Mouse (Mus musculus) midbrain, embryonic 13.5 days (tissue): ENCODE measurements around the gene Pcna. TPM values are rescaled to one million over a fixed set of nuclear protein-coding genes. Genes with fewer than 3 reads are reported as not detected.
"Not testable (repeated sequence)": the region's sequence is repeated elsewhere in the genome, so short reads cannot be mapped to it uniquely, and the experiment has no call there.

ENCODE experiments used
- ATAC-seq: fragments of 200-750 bp; cut with Nextera tagmentation; 2 replicates; pipeline ENCODE4 v1.8.0; 2017; ENCODE audit warnings: mild to moderate bottlenecking, moderate TSS enrichment, moderate library complexity
- H3K27ac ChIP-seq: fragments of 300-500 bp; sonication (generic); 2 replicates; pipeline ENCODE4 v1.5.1; 2015; ENCODE audit warnings: inconsistent platforms, mild to moderate bottlenecking, moderate library complexity
- H3K27me3 ChIP-seq: fragments of 300-500 bp; sonication (generic); 2 replicates; pipeline ENCODE4 v1.6.1; 2015; ENCODE audit warnings: mild to moderate bottlenecking, inconsistent platforms
- H3K36me3 ChIP-seq: fragments of 300-500 bp; sonication (generic); 2 replicates; pipeline ENCODE4 v1.6.1; 2015; ENCODE audit warnings: mild to moderate bottlenecking, inconsistent platforms
- H3K4me1 ChIP-seq: fragments of 300-500 bp; sonication (generic); replicated peaks from 2 replicates; pipeline ENCODE4 v1.6.1; 2015; ENCODE audit warnings: inconsistent platforms
- H3K4me2 ChIP-seq: fragments of 300-500 bp; sonication (generic); replicated peaks from 2 replicates; pipeline ENCODE4 v1.6.1; 2015; ENCODE audit warnings: moderate library complexity, mild to moderate bottlenecking, inconsistent platforms
- H3K4me3 ChIP-seq: fragments of 300-500 bp; sonication (generic); replicated peaks from 2 replicates; pipeline ENCODE4 v1.5.1; 2015; ENCODE audit warnings: mild to moderate bottlenecking, inconsistent platforms
- H3K9ac ChIP-seq: fragments of 300-500 bp; sonication (generic); replicated peaks from 2 replicates; pipeline ENCODE4 v1.6.1; 2015; ENCODE audit warnings: mild to moderate bottlenecking, inconsistent platforms
- H3K9me3 ChIP-seq: fragments of 300-500 bp; sonication (generic); 2 replicates; pipeline ENCODE4 v1.6.1; 2016; ENCODE audit warnings: mild to moderate bottlenecking, inconsistent platforms
- WGBS: fragments of 180-500 bp; shearing (Covaris S2); methylation state at CpG from one replicate; pipeline ENCODE4 v1.1.7; 2015; 5-methylcytosine and 5-hydroxymethylcytosine counted together
- polyA plus RNA-seq: library from polyadenylated mRNA; unstranded; fragments of >200 nt; fragmentation: Nextera tagmentation; extraction: Ambion mirVana; gene quantifications from 2 replicates; pipeline ENCODE4 v1.2.1, GENCODE M21; 2015

Pcna gene
- polyA plus RNA-seq, result 157 and 166 TPM in 2 replicates

GRCm38 (mm10) chr2:132252542-132253528, at the start of gene Pcna:
TSS of gene Pcna (minus strand) at chr2:132253314.
- under 1% methylated on average over 79 of the region's 79 CpGs for WGBS
- peak within 1 kb of the TSS; percentile 67 for H3K9ac ChIP-seq
- H3K4me3 ChIP-seq, result peak within 1 kb of the TSS; percentile 54
- H3K27ac ChIP-seq, result peak within 1 kb of the TSS; percentile 76
- peak; percentile 99 for ATAC-seq
- H3K27me3 ChIP-seq, result no peaks in the 10 kb centered on the region
- H3K9me3 ChIP-seq, result no peaks in the 10 kb centered on the region
- peaks cover 12% of the 10 kb centered on the region; the same call in 1 of the 2 replicates for H3K36me3 ChIP-seq
- peaks cover 30% of the 10 kb centered on the region for H3K4me1 ChIP-seq
- peak within 1 kb of the TSS; percentile 67 for H3K4me2 ChIP-seq

- Histone ChIP-seq H3K9ac (no peak overlapping the region), H3K4me3 (no peak overlapping the region), H3K4me1 (no peaks in the 10 kb centered on the region), H3K27ac (no peak overlapping the region), H3K9me3 (no peaks in the 10 kb centered on the region), H3K36me3 (peaks cover 91% of the 10 kb centered on the region), H3K4me2 (no peak overlapping the region), H3K27me3 (no peaks in the 10 kb centered on the region)
- ATAC-seq, result no peak
- WGBS, result 95% methylated on average over 4 of the region's 4 CpGs
These were observed 48.3 kb upstream of the Pcna start for GRCm38 (mm10) chr2:132301436-132301835.

GRCm38 (mm10) chr2:132298250-132298649, 45.1 kb upstream of the Pcna start:
- Histone ChIP-seq H3K36me3 (peaks cover 95% of the 10 kb centered on the region), H3K4me1 (no peaks in the 10 kb centered on the region), H3K4me2 (no peak overlapping the region), H3K27me3 (no peaks in the 10 kb centered on the region), H3K27ac (no peak overlapping the region), H3K4me3 (no peak overlapping the region), H3K9me3 (no peaks in the 10 kb centered on the region), H3K9ac (no peak overlapping the region)
- ATAC-seq, result no peak
- 97% methylated on average over 4 of the region's 4 CpGs for WGBS

- WGBS, result 95% methylated on average over 10 of the region's 10 CpGs
- H3K27me3 ChIP-seq, result no peaks in the 10 kb centered on the region
These were observed 40.8 kb upstream of the Pcna start for GRCm38 (mm10) chr2:132293694-132294450.

GRCm38 (mm10) chr2:132292083-132292482, 39.0 kb upstream of the Pcna start:
- WGBS, result 21% methylated on average over 4 of the region's 4 CpGs
- ATAC-seq, result peak; percentile 22; the same call in 1 of the 2 replicates
- peak overlapping the region; percentile 19; the same call in 1 of the 2 replicates for H3K27ac ChIP-seq
- no peak overlapping the region for H3K4me2 ChIP-seq
- 0 out of 2 replicates have a peak, but pooled peaks cover 1% of the 10 kb centered on the region for H3K9me3 ChIP-seq
- no peaks in the 10 kb centered on the region for H3K27me3 ChIP-seq
- H3K4me1 ChIP-seq, result peaks cover 25% of the 10 kb centered on the region
- H3K9ac ChIP-seq, result no peak overlapping the region; the same call in 1 of the 2 replicates
- H3K4me3 ChIP-seq, result no peak overlapping the region
- peaks cover 37% of the 10 kb centered on the region for H3K36me3 ChIP-seq

More at GRCm38 (mm10) chr2:132293694-132294450, 40.8 kb upstream of the Pcna start:
- Histone ChIP-seq H3K4me2 (no peak overlapping the region), H3K27ac (no peak overlapping the region), H3K9me3 (no peaks in the 10 kb centered on the region), H3K36me3 (peaks cover 55% of the 10 kb centered on the region), H3K9ac (no peak overlapping the region), H3K4me3 (no peak overlapping the region), H3K4me1 (peaks cover 25% of the 10 kb centered on the region)
- ATAC-seq, result no peak

- H3K27ac ChIP-seq, result 0 out of 2 replicates have a peak overlapping the region, but pooled peaks have one; percentile 6
- H3K9ac ChIP-seq, result no peak overlapping the region
- peaks cover 25% of the 10 kb centered on the region for H3K4me1 ChIP-seq
- H3K9me3 ChIP-seq, result 0 out of 2 replicates have a peak, but pooled peaks cover 2% of the 10 kb centered on the region
- H3K36me3 ChIP-seq, result peaks cover 29% of the 10 kb centered on the region
- no peaks in the 10 kb centered on the region for H3K27me3 ChIP-seq
- WGBS, result 69% methylated on average over 3 of the region's 3 CpGs
- no peak overlapping the region for H3K4me3 ChIP-seq
- H3K4me2 ChIP-seq, result no peak overlapping the region
- ATAC-seq, result 0 out of 2 replicates have a peak, but pooled peaks have one; percentile 18
These were observed 38.2 kb upstream of the Pcna start for GRCm38 (mm10) chr2:132291265-132291664.

GRCm38 (mm10) chr2:132290808-132291207, 37.7 kb upstream of the Pcna start:
- no peak for ATAC-seq
- WGBS, result 71% methylated on average over 6 of the region's 6 CpGs

GRCm38 (mm10) chr2:132289213-132289612, 36.1 kb upstream of the Pcna start:
- not testable (repeated sequence) for H3K27ac ChIP-seq, H3K9ac ChIP-seq, H3K4me3 ChIP-seq, H3K27me3 ChIP-seq, ATAC-seq, H3K9me3 ChIP-seq, H3K4me2 ChIP-seq, H3K36me3 ChIP-seq
- WGBS, result 89% methylated on average over 5 of the region's 7 CpGs
- H3K4me1 ChIP-seq, result peaks cover 25% of the 10 kb centered on the region

More at GRCm38 (mm10) chr2:132290808-132291207, 37.7 kb upstream of the Pcna start:
- 0 out of 2 replicates have a peak, but pooled peaks cover 2% of the 10 kb centered on the region for H3K9me3 ChIP-seq
- H3K27me3 ChIP-seq, result no peaks in the 10 kb centered on the region
- no peak overlapping the region for H3K4me2 ChIP-seq
- H3K27ac ChIP-seq, result no peak overlapping the region
- no peak overlapping the region for H3K4me3 ChIP-seq
- H3K36me3 ChIP-seq, result peaks cover 24% of the 10 kb centered on the region
- H3K4me1 ChIP-seq, result peaks cover 25% of the 10 kb centered on the region
- H3K9ac ChIP-seq, result no peak overlapping the region

GRCm38 (mm10) chr2:132286376-132287076, 33.4 kb upstream of the Pcna start:
- 91% methylated on average over 9 of the region's 9 CpGs for WGBS
- no peak overlapping the region for H3K4me3 ChIP-seq
- H3K27ac ChIP-seq, result no peak overlapping the region
- H3K9ac ChIP-seq, result no peak overlapping the region
- no peak for ATAC-seq
- no peaks in the 10 kb centered on the region; the same call in 1 of the 2 replicates for H3K36me3 ChIP-seq
- no peak overlapping the region for H3K4me2 ChIP-seq
- H3K9me3 ChIP-seq, result 0 out of 2 replicates have a peak, but pooled peaks cover 2% of the 10 kb centered on the region
- H3K4me1 ChIP-seq, result peaks cover 35% of the 10 kb centered on the region
- H3K27me3 ChIP-seq, result no peaks in the 10 kb centered on the region

- H3K4me3 ChIP-seq, H3K4me2 ChIP-seq, ATAC-seq, H3K9me3 ChIP-seq, H3K9ac ChIP-seq, H3K36me3 ChIP-seq, H3K27me3 ChIP-seq: not testable (repeated sequence)
- Histone ChIP-seq H3K4me1 (peaks cover 30% of the 10 kb centered on the region), H3K27ac (0 out of 2 replicates have a peak overlapping the region, but pooled peaks have one; percentile 30)
- 92% methylated on average over 5 of the region's 5 CpGs for WGBS
These were observed 32.6 kb upstream of the Pcna start for GRCm38 (mm10) chr2:132285722-132286121.

GRCm38 (mm10) chr2:132284492-132285139, 31.5 kb upstream of the Pcna start:
- peaks cover 6% of the 10 kb centered on the region for H3K36me3 ChIP-seq
- no peak; the same call in 1 of the 2 replicates for ATAC-seq
- H3K4me1 ChIP-seq, result peaks cover 34% of the 10 kb centered on the region
- no peak overlapping the region for H3K4me2 ChIP-seq
- WGBS, result 90% methylated on average over 12 of the region's 12 CpGs
- no peak overlapping the region for H3K4me3 ChIP-seq
- H3K9ac ChIP-seq, result no peak overlapping the region
- 0 out of 2 replicates have a peak, but pooled peaks cover 2% of the 10 kb centered on the region for H3K9me3 ChIP-seq
- peak overlapping the region; percentile 30; the same call in 1 of the 2 replicates for H3K27ac ChIP-seq
- no peaks in the 10 kb centered on the region for H3K27me3 ChIP-seq
